Mouse (Mus musculus) common myeloid progenitor, adult 5-6 weeks (primary cell): ENCODE data around the gene Zc3h12d. TPM values are rescaled to one million over a fixed set of nuclear protein-coding genes. Genes with fewer than 3 reads are reported as not detected.

Source experiments
- ATAC-seq: replicated peaks from 2 replicates; pipeline ENCODE4 v1.8.0; 2016; ENCODE audit warnings: low read depth, mild to moderate bottlenecking, moderate TSS enrichment, inconsistent platforms; ENCODE audit not compliant: poor library complexity, severe bottlenecking
- total RNA-seq: library from RNA; stranded (forward); fragments of 200-1000, 187-1606 nt; gene quantifications from 2 replicates; pipeline ENCODE4 v1.2.3, GENCODE M21; 2017

The Zc3h12d gene
- 0.44 and 0.64 TPM in 2 replicates for total RNA-seq

- ATAC-seq, result peak; percentile 72
These were observed at the start of gene Zc3h12d for GRCm38 (mm10) chr10:7832171-7832676. Gene Zc3h12d, plus strand, starts transcription at chr10:7832470.

GRCm38 (mm10) chr10:7787319-7787718, 45.0 kb upstream of the Zc3h12d start:
- no peak for ATAC-seq

GRCm38 (mm10) chr10:7792254-7792750, 40.0 kb upstream of the Zc3h12d start:
- no peak; the same call in 1 of the 2 replicates for ATAC-seq

DNA sequence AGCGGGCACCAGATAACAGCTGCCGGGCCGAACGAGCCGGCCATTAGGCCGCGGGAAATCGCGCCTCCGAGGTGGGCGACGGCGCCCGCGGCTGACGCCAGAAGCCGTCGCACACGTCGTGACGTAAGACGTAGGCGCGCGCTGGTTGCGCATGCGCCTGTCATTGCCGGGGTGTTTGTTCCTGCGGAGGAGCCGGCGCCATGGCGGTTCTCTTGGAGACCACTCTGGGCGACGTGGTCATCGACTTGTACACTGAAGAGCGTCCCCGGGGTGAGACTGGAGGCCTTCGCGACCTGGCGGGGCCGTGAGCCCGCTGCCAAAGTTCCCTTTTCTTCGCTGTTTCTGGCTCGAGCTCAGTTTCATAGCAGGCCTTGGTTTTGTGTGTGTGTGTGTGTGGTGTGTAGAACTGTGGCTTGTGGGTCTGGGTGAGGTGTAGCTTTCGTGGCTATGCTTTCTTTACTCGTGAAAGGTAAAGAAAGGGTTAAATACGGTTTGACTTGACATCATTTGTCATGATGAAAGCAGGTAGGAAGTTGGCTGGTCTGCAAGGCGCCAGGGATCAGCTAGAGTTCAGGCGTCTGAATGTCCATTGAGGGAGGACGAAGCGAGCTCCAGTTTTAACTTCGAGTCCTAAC, 39.4 kb upstream of the Zc3h12d start, which contains the start of the genes Ginm1 and Ppil4:
Gene Ginm1 (minus strand): TSS at position 74 of the 635 bp plus-strand sequence.
Gene Ppil4 (plus strand): TSS at position 141 of the 635 bp plus-strand sequence.
- ATAC-seq, result peak; percentile 95

- ATAC-seq, result no peak
These were observed 31.0 kb upstream of the Zc3h12d start for GRCm38 (mm10) chr10:7801258-7801657.

- ATAC-seq, result no peak
These were observed 29.6 kb upstream of the Zc3h12d start for GRCm38 (mm10) chr10:7802519-7803140.

DNA sequence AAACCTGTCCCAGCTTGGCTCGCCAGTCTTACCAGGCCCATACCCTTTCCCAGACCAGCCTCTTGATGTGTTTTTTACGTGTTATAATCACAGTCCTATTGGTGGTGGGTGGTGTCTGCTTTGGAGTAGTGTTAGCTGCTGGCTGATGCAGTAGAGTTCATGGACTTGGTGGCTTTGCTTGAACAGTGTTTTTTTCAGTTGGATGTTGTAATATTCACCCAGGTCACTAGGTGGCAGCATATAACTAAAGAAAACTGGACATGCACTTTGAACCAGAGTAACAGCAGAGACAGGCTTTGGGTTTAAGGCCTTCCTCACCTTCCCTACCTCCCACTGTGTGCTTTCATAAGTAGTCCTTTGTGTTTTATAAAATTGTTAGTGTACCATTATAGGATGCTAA, 22.3 kb upstream of the Zc3h12d start:
- peak; percentile 87 for ATAC-seq

- no peak for ATAC-seq
These were observed 15.8 kb upstream of the Zc3h12d start for GRCm38 (mm10) chr10:7816476-7816875.

DNA sequence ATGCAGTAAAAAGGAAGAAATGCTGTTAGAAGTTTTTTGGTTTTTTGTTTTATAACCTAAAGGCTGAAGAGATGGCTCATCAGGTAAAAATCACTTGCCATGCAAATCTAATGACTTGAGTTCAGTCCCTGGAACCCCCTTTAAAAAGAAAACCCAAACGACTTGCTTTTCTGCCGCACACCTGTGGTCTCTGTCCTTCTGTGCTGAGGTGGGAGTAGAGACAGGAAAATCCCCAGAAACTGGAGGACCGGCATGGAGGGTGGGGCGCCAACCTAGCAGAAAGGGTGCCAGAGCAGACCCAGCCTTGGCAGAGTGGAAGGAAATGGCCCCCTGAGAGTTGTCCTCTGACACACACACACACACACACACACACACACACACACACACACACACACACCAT, 13.6 kb upstream of the Zc3h12d start:
- ATAC-seq, result no peak

- no peak for ATAC-seq
These were observed 13.1 kb upstream of the Zc3h12d start for GRCm38 (mm10) chr10:7819156-7819555.

GRCm38 (mm10) chr10:7819603-7820002, 12.7 kb upstream of the Zc3h12d start:
- ATAC-seq, result no peak

- ATAC-seq, result no peak
These were observed 12.1 kb upstream of the Zc3h12d start for GRCm38 (mm10) chr10:7820171-7820570.

GRCm38 (mm10) chr10:7821981-7822380, 10.3 kb upstream of the Zc3h12d start:
- no peak for ATAC-seq

DNA sequence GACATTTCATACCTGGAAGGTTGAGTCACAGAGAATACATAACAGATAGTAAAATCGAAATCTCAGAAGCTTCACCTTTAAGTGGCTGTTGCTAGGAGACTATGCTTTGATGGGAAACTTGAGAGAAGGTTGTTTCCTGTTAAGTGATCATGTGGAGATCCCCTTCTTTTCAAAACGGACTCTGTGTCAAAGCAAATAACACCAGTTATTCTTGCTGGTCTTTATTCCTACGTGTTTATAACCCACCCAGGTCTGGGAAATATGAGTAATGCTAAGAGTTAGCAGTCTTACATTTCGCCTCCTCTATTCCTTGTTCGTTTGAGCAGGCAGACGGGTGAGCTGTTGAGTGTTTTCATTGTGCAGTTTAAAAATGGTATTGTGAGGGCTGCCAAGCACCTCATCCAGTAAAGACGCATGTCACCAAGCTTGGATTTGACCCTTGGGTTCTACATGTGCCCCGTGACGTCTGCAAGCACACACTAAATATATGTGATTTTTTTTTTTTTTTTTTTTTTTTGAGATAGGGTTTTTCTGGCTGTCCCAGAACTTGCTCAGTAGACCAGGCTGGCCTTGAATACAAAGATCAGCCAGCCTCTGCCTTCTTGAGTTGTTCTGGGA, 7.5 kb upstream of the Zc3h12d start:
- ATAC-seq, result no peak

DNA sequence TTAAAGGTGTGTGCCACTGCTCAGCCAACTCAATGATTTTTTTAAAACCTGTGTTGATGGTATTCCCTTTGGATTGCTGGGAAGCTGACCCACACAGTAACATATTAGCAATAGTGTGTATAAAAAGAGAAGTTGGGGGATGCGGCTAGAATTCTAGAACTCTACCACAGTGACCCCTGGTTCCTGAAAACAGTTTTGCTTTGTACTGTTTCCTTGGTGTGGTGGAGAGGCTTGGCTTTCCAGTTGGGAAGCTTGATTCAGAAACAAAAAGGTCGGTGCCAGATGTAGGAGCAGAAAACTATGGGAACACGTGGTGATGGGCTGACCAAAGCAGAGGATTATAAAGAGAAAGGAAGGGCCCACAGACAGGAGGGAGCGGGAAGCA, 7.0 kb upstream of the Zc3h12d start:
- no peak for ATAC-seq

- no peak for ATAC-seq
These were observed 6.2 kb upstream of the Zc3h12d start for GRCm38 (mm10) chr10:7826106-7826505.

DNA sequence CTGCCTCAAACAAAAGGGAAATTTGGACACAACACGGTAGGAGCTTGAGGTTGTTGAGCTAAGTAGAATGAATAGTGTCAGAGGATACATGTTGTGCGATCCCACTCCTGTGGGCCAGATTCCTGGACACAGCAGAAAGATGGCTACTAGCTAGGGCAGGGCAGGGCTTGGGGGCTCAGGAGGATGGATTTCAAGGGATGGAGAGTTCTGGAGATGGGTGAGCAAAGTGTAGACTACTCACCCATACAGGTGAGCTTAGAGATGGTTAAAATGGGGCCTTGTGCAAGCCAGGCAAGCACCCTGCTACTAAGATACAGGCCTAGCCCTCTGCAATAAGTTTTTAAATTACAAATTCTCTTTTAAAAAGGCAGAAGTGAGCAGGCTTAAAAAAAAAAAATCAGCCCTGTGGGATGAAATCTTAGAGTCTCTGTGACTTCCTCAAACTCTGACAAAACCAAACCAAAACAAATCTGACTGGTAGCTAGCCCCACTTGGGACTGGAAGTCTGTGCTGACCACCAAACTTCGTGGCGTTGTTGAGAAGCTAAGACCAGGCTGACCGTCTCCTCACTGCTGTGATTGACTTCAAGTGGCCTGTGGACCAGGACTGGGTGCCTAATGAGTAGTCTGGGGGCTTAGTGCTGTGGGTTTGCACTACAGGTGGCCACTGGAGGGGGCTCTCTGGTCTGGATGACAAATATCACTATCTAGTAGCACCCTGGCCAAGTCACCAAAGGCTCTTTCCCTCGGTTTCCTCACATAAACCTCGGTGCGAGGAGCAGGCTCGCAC, 1.3 kb downstream of the Zc3h12d start:
- ATAC-seq, result peak; percentile 31; the same call in 1 of the 2 replicates

GRCm38 (mm10) chr10:7834671-7835225, 2.5 kb downstream of the Zc3h12d start:
- ATAC-seq, result no peak

DNA sequence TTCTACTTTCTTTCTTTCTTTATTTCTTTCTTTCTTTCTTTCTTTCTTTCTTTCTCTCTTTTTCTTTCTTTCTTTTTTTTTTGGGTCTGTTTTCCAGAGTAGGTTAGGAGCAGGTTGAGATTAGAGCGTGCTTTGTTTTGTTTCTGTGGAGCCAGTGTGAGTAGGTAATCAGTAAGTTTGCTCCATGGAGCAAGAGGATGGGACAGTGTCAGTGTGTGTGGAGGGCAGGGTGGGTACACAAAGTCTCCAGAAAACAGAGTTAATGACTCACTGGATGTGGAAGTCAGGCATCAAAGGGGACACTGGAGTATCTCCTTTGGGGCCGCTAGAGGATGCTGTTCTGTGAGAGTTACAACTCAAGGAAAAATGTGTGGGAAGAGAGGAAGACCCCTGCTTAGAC, 4.6 kb downstream of the Zc3h12d start:
- no peak for ATAC-seq

GRCm38 (mm10) chr10:7837446-7837845, 5.2 kb downstream of the Zc3h12d start:
- no peak for ATAC-seq
